Mouse (Mus musculus) lung, postnatal 0 days (tissue): ENCODE measurements at regions not wholly inside any gene's neighbourhood (a gene's known extent, or its start where the extent isn't known, plus 50 kb on each side); places are given as distances from the start of the nearest gene placed in this dataset.

Experiments
- CTCF ChIP-seq: IDR thresholded peaks from 2 replicates; pipeline ENCODE4 v1.5.1; 2016; ENCODE audit warnings: antibody characterized with exemption, mild to moderate bottlenecking
- EP300 ChIP-seq: IDR thresholded peaks from 2 replicates; pipeline ENCODE4 v1.6.1; 2016; ENCODE audit warnings: antibody characterized with exemption, mild to moderate bottlenecking, control low read depth

- TF ChIP-seq CTCF (no peak), EP300 (no peak)
Observed at GRCm38 (mm10) chr16:95900181-95900580, 90.6 kb downstream of the Psmg1 start.
